Mouse (Mus musculus) urinary bladder, postnatal 36 days (tissue): ENCODE data around the gene Rbm12.
A peak's percentile ranks its signal among the peaks of the same experiment; 100 is the strongest.

Experiments used
- DNase-seq, 2 experiments: peaks; one replicate each; pipeline ENCODE4 v3.0.0; 2022; ENCODE audit warnings: low spot score in 2 of 2, mixed read lengths in 1 of 2

Gene Rbm12

GRCm38 (mm10) chr2:156079674-156080073, 32.1 kb downstream of the Rbm12 start:
- no peak for DNase-seq

- DNase-seq = no peak
These were observed 32.6 kb downstream of the Rbm12 start for GRCm38 (mm10) chr2:156079183-156079560.

DNA sequence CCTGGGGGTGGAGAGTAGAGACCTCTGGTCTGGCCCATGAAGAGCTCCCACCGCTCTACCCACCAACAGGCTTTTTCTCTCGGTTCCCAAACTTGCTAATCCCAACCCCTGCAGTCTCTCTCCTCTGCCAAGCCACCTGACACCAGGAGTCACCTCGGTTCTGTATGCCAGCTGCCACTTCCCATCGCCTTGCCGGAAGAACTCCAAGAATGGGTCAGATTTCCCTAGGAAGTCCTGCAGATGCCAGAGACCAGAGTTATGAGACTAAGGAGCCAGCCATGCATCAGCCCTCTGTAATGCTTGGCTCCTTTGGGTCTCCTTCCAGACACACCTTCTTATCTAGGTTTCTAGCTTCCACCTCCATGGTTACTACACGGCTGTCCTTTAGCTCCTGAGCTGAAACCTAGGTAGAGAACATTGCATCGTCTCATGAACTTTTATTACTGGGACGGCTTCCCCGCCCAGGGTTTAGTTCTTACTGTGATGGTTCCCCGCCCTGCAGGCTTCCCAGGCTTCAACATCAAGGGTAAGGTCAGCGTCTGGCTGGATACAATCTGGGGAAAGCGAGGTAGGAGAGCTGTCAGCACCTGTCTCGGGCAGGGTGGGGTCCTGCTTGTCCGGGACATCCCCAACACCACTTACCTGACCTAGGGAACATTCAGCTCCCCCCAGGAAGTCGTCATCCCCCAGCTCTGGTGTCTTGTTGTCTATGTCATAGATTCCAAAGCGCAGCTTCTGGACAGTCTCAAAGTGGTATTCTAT, 33.2 kb downstream of the Rbm12 start:
- DNase-seq = no peak

- no peak for DNase-seq
These were observed 34.3 kb downstream of the Rbm12 start for GRCm38 (mm10) chr2:156077461-156077860.

- DNase-seq = no peak
These were observed 38.1 kb downstream of the Rbm12 start for GRCm38 (mm10) chr2:156073725-156074124.

DNA sequence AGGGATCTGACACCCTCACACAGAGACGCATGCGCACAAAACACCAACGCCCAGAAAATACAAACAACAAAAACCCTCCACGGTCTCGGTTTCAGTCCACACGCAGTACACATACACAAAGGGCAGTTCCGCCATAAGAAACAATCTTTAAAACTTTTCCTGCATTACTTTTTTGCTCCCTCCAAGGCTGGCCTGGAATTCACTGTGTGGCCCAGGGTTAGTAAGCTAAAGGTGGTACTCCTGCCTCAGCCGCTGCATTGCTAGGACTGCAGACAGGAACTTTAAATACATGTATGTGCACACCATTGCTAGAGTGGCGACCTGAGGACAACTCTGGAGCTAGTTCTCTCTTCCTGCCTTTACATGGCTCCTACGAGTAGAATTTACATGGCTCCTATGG, 40.5 kb downstream of the Rbm12 start:
- no peak for DNase-seq

DNA sequence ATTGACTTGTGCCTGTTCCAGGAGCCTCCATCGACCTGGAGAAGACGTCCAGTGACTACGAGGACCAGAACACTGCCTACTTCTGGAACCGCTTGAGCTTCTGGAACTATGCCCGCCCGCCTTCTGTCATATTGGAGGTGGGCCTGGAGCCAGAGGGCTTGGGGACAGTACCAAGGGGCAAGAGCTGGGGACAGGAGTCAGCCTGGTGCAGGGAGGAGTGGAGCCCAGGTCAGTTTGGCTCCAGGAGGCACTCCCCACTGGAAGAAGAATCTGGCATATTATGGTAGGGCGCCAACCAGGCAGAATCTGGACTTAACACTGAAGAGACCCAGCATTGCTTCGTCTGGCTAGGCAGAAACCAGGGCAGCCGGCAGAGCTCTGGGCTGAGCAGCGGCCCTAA, 43.9 kb downstream of the Rbm12 start:
- no peak for DNase-seq

- no peak for DNase-seq
These were observed 45.7 kb downstream of the Rbm12 start for GRCm38 (mm10) chr2:156066126-156066525.

DNA sequence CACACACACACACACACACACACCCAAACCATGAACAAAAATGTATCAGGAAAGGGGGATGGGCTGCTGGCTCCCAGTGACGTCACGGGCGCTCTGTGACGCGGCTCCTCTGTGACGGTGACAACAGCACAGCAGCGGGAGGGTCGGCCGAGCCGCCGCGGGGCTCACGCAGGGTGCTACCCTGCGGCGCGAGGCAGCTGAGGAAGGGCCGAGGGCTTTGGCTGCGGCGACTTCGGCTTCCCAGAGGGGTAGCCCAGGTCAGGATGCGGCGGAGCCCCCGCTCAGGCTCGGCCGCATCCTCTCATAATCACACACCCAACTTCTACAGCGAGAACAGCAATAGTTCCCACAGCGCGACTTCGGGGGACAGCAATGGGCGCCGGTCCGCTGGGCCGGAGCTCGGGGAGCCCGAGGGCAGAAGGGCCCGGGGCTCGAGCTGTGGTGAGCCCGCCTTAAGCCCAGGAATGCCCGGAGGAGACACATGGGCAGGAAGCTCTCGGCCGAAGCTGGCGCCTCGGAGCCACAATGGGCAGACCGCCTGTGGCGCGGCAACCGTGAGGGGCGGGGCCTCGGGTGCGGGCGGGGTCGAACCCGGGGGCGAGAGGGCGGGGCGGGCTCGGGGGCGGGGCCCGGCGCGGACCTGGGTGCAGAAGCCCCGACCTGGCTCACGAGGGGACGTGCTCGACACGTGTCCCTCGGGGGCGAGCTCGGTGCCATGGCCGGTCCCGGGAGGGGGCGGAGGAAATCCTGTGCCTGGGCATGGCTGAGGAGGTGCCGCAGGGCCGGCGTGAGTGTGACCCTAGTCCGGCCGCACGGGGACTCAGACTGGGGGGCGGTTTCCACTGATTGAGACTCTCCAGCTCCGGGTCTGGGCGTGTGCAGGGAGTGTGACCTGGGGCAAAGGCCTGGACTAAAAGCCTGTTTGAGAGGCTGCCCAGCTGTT, 46.4 kb downstream of the Rbm12 start, which contains the start of gene Spag4:
TSS of gene Spag4 (plus strand) at position 77 of the 943 bp plus-strand sequence.
- DNase-seq = peak; percentile 60 to 74

- DNase-seq = peak; percentile 72 to 84
These were observed 59.0 kb downstream of the Rbm12 start, which contains the start of gene Fer1l4 for GRCm38 (mm10) chr2:156052816-156053215. Gene Fer1l4 (minus strand): TSS chr2:156052947.

GRCm38 (mm10) chr2:156047929-156048328, 63.8 kb downstream of the Rbm12 start:
- DNase-seq = no peak

DNA sequence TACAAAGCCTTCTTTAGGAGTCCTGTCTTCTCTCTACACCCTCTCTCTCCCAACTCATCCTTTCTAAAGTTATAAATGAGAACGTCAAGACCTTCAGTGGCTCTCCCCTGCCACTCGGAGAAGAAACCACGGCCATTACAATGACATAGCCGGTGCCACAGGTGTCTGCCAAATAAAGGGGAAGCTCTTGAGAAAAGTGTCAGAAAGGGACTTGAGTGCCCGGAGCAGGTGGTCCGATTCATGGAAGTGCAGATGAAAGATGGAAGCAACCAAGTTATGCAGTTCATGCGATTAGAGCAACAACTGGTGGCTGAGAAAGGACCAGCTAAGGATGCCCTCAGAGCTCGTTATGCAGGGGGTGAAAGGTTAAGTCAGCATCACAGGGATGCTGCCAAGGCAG, 68.9 kb downstream of the Rbm12 start:
- no peak for DNase-seq
